Mouse (Mus musculus): Measurements from ENCODE around the gene Aamp.
A peak's percentile ranks its signal among the peaks of the same experiment; 100 is the strongest.
"Not testable (repeated sequence)": the region's sequence is repeated elsewhere in the genome, so short reads cannot be mapped to it uniquely, and the experiment has no call there.

The Aamp gene

GRCm38 (mm10) chr1:74284543-74285160 is at the start of gene Aamp, which contains the start of gene Pnkd:
Gene Aamp, minus strand, starts transcription at chr1:74284738.
Gene Pnkd, plus strand, starts transcription at chr1:74284930.
- peak; percentile 100 for DNase-seq

- DNase-seq: peak; percentile 22
Measured at GRCm38 (mm10) chr1:74332930-74333329, 48.4 kb upstream of the Aamp start.

GRCm38 (mm10) chr1:74332241-74332763 is 47.8 kb upstream of the Aamp start:
- peak; percentile 97 for DNase-seq

- DNase-seq: no peak
Measured at GRCm38 (mm10) chr1:74331046-74331681, 46.6 kb upstream of the Aamp start.

- DNase-seq: no peak
Measured at GRCm38 (mm10) chr1:74329899-74330431, 45.4 kb upstream of the Aamp start.

- not testable (repeated sequence) for DNase-seq
Measured at GRCm38 (mm10) chr1:74326916-74327315, 42.4 kb upstream of the Aamp start.

GRCm38 (mm10) chr1:74321396-74321795 is 36.9 kb upstream of the Aamp start:
- no peak for DNase-seq

- no peak for DNase-seq
Measured at GRCm38 (mm10) chr1:74318711-74319110, 34.2 kb upstream of the Aamp start.

- DNase-seq: no peak
Measured at GRCm38 (mm10) chr1:74316114-74316827, 31.7 kb upstream of the Aamp start.

GRCm38 (mm10) chr1:74314796-74315195 is 30.3 kb upstream of the Aamp start:
- no peak for DNase-seq

GRCm38 (mm10) chr1:74313049-74313692 is 28.6 kb upstream of the Aamp start:
- peak; percentile 78 for DNase-seq

- no peak for DNase-seq
Measured at GRCm38 (mm10) chr1:74309767-74310166, 25.2 kb upstream of the Aamp start.

- no peak for DNase-seq
Measured at GRCm38 (mm10) chr1:74308001-74308964, 23.7 kb upstream of the Aamp start.

- no peak for DNase-seq
Measured at GRCm38 (mm10) chr1:74307146-74307545, 22.6 kb upstream of the Aamp start.

GRCm38 (mm10) chr1:74305522-74305921 is 21.0 kb upstream of the Aamp start, which contains the start of gene Tmbim1:
Gene Tmbim1, minus strand, starts transcription at chr1:74305622.
- no peak for DNase-seq

GRCm38 (mm10) chr1:74304946-74305345 is 20.4 kb upstream of the Aamp start:
- DNase-seq: no peak

- DNase-seq: no peak
Measured at GRCm38 (mm10) chr1:74304339-74304790, 19.8 kb upstream of the Aamp start.

GRCm38 (mm10) chr1:74303509-74304338 is 19.2 kb upstream of the Aamp start:
- peak; percentile 52 for DNase-seq

- no peak for DNase-seq
Measured at GRCm38 (mm10) chr1:74302835-74303234, 18.3 kb upstream of the Aamp start.

GRCm38 (mm10) chr1:74302229-74302628 is 17.7 kb upstream of the Aamp start:
- no peak for DNase-seq
